Mouse (Mus musculus) cerebellum, adult 9-11 months (tissue): Measurements from ENCODE around the gene Cyp2d11.

Experiments used
- DNase-seq: peaks from one replicate; pipeline ENCODE4 v3.0.0; 2022

The Cyp2d11 gene

GRCm38 (mm10) chr15:82350349-82350748, 43.5 kb downstream of the Cyp2d11 start:
- no peak for DNase-seq

GRCm38 (mm10) chr15:82348999-82349341, 44.9 kb downstream of the Cyp2d11 start:
- no peak for DNase-seq

- no peak for DNase-seq
Measured at GRCm38 (mm10) chr15:82348258-82348998, 45.4 kb downstream of the Cyp2d11 start.

GRCm38 (mm10) chr15:82347852-82348251, 46.0 kb downstream of the Cyp2d11 start:
- DNase-seq = no peak

- no peak for DNase-seq
Measured at GRCm38 (mm10) chr15:82347303-82347676, 46.5 kb downstream of the Cyp2d11 start.

- peak; percentile 44 for DNase-seq
Measured at GRCm38 (mm10) chr15:82346580-82347302, 47.1 kb downstream of the Cyp2d11 start.

GRCm38 (mm10) chr15:82345820-82346470, 47.9 kb downstream of the Cyp2d11 start:
- DNase-seq = peak; percentile 98

GRCm38 (mm10) chr15:82344971-82345370, 48.9 kb downstream of the Cyp2d11 start:
- DNase-seq = peak; percentile 53

GRCm38 (mm10) chr15:82343368-82344287, 50.2 kb downstream of the Cyp2d11 start:
- peak; percentile 60 for DNase-seq

GRCm38 (mm10) chr15:82342543-82342935, 51.3 kb downstream of the Cyp2d11 start:
- no peak for DNase-seq

- DNase-seq = no peak
Measured at GRCm38 (mm10) chr15:82341675-82342542, 51.9 kb downstream of the Cyp2d11 start.

GRCm38 (mm10) chr15:82341036-82341501, 52.8 kb downstream of the Cyp2d11 start:
- DNase-seq = peak; percentile 42

GRCm38 (mm10) chr15:82340414-82341035, 53.3 kb downstream of the Cyp2d11 start:
- no peak for DNase-seq

- DNase-seq = no peak
Measured at GRCm38 (mm10) chr15:82339634-82340254, 54.1 kb downstream of the Cyp2d11 start.
